Mouse (Mus musculus): ENCODE data around the gene Bcl2l15.

DNA sequence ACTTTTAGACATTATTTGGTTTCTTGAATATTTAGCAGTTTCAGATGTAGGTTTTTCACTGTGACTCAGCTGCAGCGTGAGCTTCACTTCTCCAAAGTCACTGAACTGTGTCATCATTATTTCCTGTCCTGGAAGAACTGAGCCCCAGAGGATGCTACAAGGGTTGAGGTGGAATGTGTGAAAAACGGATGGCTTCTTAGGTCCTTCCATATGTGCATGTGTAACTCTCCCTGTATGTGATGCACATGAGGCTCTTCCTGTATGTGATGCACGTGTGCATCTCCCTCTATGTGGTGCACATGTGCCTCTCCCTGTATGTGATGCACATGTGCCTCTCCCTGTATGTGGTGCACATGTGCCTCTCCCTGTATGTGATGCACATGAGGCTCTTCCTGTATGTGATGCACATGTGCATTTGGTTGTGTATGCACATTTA, 40.3 kb downstream of the Bcl2l15 start:
- TF ChIP-seq GATA1 (IDR thresholded peaks at IDR 0.05; ENCODE audit: borderline replicate concordance, low read length) (no peak), FLI1 (IDR thresholded peaks at IDR 0.05; ENCODE audit: low read length) (no peak)

Measured in megakaryocyte, embryonic 14.5 days (primary cell).